Mouse (Mus musculus): Measurements from ENCODE around the gene Ube2t. TPM values are rescaled to one million over a fixed set of nuclear protein-coding genes. Genes with fewer than 3 reads are reported as not detected.

The Ube2t gene
- polyA plus RNA-seq, 1 experiment: not detected

GRCm38 (mm10) chr1:134987962-134988341 lies 25.6 kb downstream of the Ube2t start:
- TF ChIP-seq POLR2A (IDR thresholded peaks at IDR 0.05; ENCODE audit: insufficient read depth, low read depth, low read length) (no peak), CTCF (IDR thresholded peaks at IDR 0.05; ENCODE audit: insufficient read depth, low read depth, low read length) (no peak)
- 25% methylated on average over 14 of the region's 14 CpGs for WGBS
- 0 out of 2 replicates have a peak overlapping the region, but pooled peaks have one; percentile 4 for H3K27ac ChIP-seq (ENCODE audit: insufficient read depth, low read depth, low read length)
- H3K4me3 ChIP-seq (ENCODE audit: insufficient read depth, low read depth, low read length): peak overlapping the region; percentile 32
- peaks cover 15% of the 10 kb centered on the region for H3K4me1 ChIP-seq (ENCODE audit: control insufficient read depth, insufficient read depth, low read length)

DNA sequence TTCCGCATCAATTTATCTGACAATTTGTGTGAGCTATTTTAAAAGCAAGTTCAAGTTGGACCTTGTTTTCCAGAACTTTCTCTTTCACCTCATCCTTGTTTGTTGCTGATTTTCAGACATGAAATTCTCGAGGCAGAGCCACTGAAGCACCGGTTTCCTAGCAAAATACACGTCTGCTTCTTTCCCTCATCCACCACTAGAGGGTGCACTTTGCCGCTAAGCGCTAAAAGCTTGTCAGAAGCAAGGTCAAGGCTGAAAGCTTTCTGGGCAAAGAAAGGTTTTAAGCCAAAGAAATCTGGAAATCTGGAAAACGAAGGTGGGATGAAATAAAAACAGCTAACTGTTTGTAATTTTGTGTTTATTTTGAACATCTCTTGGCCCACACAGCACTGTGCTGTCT lies 27.0 kb downstream of the Ube2t start:
- no peak overlapping the region for H3K27ac ChIP-seq (ENCODE audit: insufficient read depth, low read depth, low read length)
- no peak overlapping the region for H3K4me3 ChIP-seq (ENCODE audit: insufficient read depth, low read depth, low read length)
- H3K4me1 ChIP-seq (ENCODE audit: control insufficient read depth, insufficient read depth, low read length): peaks cover 15% of the 10 kb centered on the region
- TF ChIP-seq CTCF (IDR thresholded peaks at IDR 0.05; ENCODE audit: insufficient read depth, low read depth, low read length) (no peak), POLR2A (IDR thresholded peaks at IDR 0.05; ENCODE audit: insufficient read depth, low read depth, low read length) (no peak)
- 8% methylated on average over 7 of the region's 7 CpGs for WGBS

- Histone ChIP-seq H3K27ac (ENCODE audit: insufficient read depth, low read depth, low read length) (no peak overlapping the region), H3K4me1 (ENCODE audit: control insufficient read depth, insufficient read depth, low read length) (peaks cover 26% of the 10 kb centered on the region), H3K4me3 (ENCODE audit: insufficient read depth, low read depth, low read length) (no peak overlapping the region)
- TF ChIP-seq POLR2A (IDR thresholded peaks at IDR 0.05; ENCODE audit: insufficient read depth, low read depth, low read length) (no peak), CTCF (IDR thresholded peaks at IDR 0.05; ENCODE audit: insufficient read depth, low read depth, low read length) (no peak)
- 67% methylated on average over 8 of the region's 8 CpGs for WGBS
Observed at GRCm38 (mm10) chr1:134992046-134992645, 29.8 kb downstream of the Ube2t start.

- peaks cover 29% of the 10 kb centered on the region for H3K4me1 ChIP-seq (ENCODE audit: control insufficient read depth, insufficient read depth, low read length)
- no peak overlapping the region for H3K27ac ChIP-seq (ENCODE audit: insufficient read depth, low read depth, low read length)
- no peak overlapping the region for H3K4me3 ChIP-seq (ENCODE audit: insufficient read depth, low read depth, low read length)
- 84% methylated on average over 3 of the region's 3 CpGs for WGBS
- TF ChIP-seq CTCF (IDR thresholded peaks at IDR 0.05; ENCODE audit: insufficient read depth, low read depth, low read length) (no peak), POLR2A (IDR thresholded peaks at IDR 0.05; ENCODE audit: insufficient read depth, low read depth, low read length) (no peak)
Observed at GRCm38 (mm10) chr1:134994739-134995138, 32.4 kb downstream of the Ube2t start.

DNA sequence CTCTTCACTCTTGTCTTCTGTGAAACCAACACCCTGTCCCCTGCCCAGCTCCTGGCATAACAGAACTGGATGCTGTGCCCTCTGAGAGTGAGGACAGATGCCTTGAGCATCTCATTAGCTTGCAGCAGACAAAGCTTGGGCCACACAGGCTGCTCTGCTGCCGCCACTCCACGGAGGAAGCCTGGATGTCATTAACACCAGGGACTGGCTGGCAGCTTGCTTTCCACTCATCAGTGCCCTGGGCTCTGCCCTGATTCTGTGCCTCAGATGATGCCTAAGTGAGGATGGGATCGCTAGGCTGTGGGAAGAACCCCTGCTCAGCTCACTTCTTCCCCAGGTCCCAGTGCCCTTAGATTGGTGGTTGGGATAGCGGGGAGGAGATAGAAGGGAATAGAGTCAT lies 33.1 kb downstream of the Ube2t start:
- no peak for TF ChIP-seq CTCF (IDR thresholded peaks at IDR 0.05; ENCODE audit: insufficient read depth, low read depth, low read length)
- no peak for TF ChIP-seq POLR2A (IDR thresholded peaks at IDR 0.05; ENCODE audit: insufficient read depth, low read depth, low read length)
- Histone ChIP-seq H3K27ac (ENCODE audit: insufficient read depth, low read depth, low read length) (no peak overlapping the region), H3K4me3 (ENCODE audit: insufficient read depth, low read depth, low read length) (no peak overlapping the region), H3K4me1 (ENCODE audit: control insufficient read depth, insufficient read depth, low read length) (peaks cover 30% of the 10 kb centered on the region)
- 51% methylated on average over 4 of the region's 4 CpGs for WGBS

- Histone ChIP-seq H3K4me3 (ENCODE audit: insufficient read depth, low read depth, low read length) (no peak overlapping the region), H3K4me1 (ENCODE audit: control insufficient read depth, insufficient read depth, low read length) (peaks cover 32% of the 10 kb centered on the region), H3K27ac (ENCODE audit: insufficient read depth, low read depth, low read length) (no peak overlapping the region)
- WGBS: 19% methylated on average over 1 of the region's 1 CpGs
- TF ChIP-seq CTCF (IDR thresholded peaks at IDR 0.05; ENCODE audit: insufficient read depth, low read depth, low read length) (no peak), POLR2A (IDR thresholded peaks at IDR 0.05; ENCODE audit: insufficient read depth, low read depth, low read length) (no peak)
Observed at GRCm38 (mm10) chr1:134995954-134996353, 33.6 kb downstream of the Ube2t start.

- 88% methylated on average over 7 of the region's 7 CpGs for WGBS
- H3K4me1 ChIP-seq (ENCODE audit: control insufficient read depth, insufficient read depth, low read length): peaks cover 33% of the 10 kb centered on the region
- TF ChIP-seq CTCF (IDR thresholded peaks at IDR 0.05; ENCODE audit: insufficient read depth, low read depth, low read length) (no peak), POLR2A (IDR thresholded peaks at IDR 0.05; ENCODE audit: insufficient read depth, low read depth, low read length) (no peak)
- no peak overlapping the region for H3K4me3 ChIP-seq (ENCODE audit: insufficient read depth, low read depth, low read length)
- H3K27ac ChIP-seq (ENCODE audit: insufficient read depth, low read depth, low read length): no peak overlapping the region
Observed at GRCm38 (mm10) chr1:134996471-134996870, 34.1 kb downstream of the Ube2t start.

DNA sequence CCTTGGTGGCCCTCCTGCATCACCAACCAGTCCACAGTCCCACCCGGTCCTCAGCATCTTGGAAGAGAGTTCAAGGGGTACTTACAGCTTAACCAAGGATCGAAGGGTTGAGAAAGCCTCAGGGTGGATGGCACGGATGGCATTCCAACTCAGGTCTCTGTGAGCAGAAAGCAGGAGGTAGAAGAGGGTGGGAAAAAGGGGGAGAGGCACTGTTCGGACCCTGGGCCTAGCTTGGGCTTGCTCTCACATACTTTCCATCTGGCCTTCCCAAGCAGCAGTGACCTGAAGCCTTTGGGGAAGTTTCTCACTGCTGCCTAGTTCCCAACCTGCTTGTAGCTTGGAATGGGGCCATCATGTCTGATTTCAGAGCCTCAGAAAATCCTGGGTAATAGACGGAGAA lies 35.2 kb downstream of the Ube2t start:
- Histone ChIP-seq H3K27ac (ENCODE audit: insufficient read depth, low read depth, low read length) (peak overlapping the region; percentile 12; the same call in 1 of the 2 replicates), H3K4me3 (ENCODE audit: insufficient read depth, low read depth, low read length) (no peak overlapping the region), H3K4me1 (ENCODE audit: control insufficient read depth, insufficient read depth, low read length) (peaks cover 35% of the 10 kb centered on the region)
- TF ChIP-seq CTCF (IDR thresholded peaks at IDR 0.05; ENCODE audit: insufficient read depth, low read depth, low read length) (no peak), POLR2A (IDR thresholded peaks at IDR 0.05; ENCODE audit: insufficient read depth, low read depth, low read length) (no peak)
- 82% methylated on average over 5 of the region's 5 CpGs for WGBS

GRCm38 (mm10) chr1:134998231-134998630 lies 35.9 kb downstream of the Ube2t start:
- no peak overlapping the region for H3K4me3 ChIP-seq (ENCODE audit: insufficient read depth, low read depth, low read length)
- H3K27ac ChIP-seq (ENCODE audit: insufficient read depth, low read depth, low read length): peak overlapping the region; percentile 12; the same call in 1 of the 2 replicates
- TF ChIP-seq POLR2A (IDR thresholded peaks at IDR 0.05; ENCODE audit: insufficient read depth, low read depth, low read length): no peak
- no peak for TF ChIP-seq CTCF (IDR thresholded peaks at IDR 0.05; ENCODE audit: insufficient read depth, low read depth, low read length)
- 49% methylated on average over 8 of the region's 8 CpGs for WGBS
- H3K4me1 ChIP-seq (ENCODE audit: control insufficient read depth, insufficient read depth, low read length): peaks cover 40% of the 10 kb centered on the region

Measured in olfactory bulb, adult 2 months (tissue).